In the genomic region with DNA sequence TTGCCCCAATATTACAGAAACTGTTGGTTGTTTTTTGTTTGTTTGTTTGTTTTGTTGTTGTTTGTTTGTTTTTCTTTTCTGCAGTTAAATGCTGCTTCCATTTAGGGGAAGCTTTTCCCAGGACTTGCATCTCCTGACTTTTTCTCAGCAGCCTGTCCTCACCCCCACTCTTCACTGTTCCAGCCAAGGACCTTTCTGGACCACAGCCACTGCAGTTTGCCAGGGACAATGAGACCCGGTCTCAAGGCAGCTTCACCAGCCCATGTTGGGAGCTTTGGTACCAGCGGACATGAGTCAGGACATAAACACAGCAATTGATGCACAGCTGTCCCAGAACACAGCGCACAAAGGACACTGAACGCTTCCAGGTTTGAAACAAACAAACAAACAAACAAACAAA, we compare ENCODE assay signal across 30 mouse cellular contexts. TPM values are rescaled to one million over a fixed set of nuclear protein-coding genes. Genes with fewer than 3 reads are reported as not detected.
"Had no signal": no experiment of that assay in that cellular context is flagged by ENCODE, and none has a peak within 500 bp of the region (broad histone marks: within the 10 kb centered on the region; RNA-seq: fewer than 3 reads in every experiment).

No protein-coding gene starts in this region.

- H3K9me3 ChIP-seq: heart, embryonic 13.5 days; heart, embryonic 15.5 days; hindbrain, embryonic 13.5 days; kidney, embryonic 15.5 days; limb, embryonic 13.5 days; limb, embryonic 15.5 days; liver, embryonic 12.5 days had no signal

- H3K4me2 ChIP-seq: heart, embryonic 11.5 days; heart, embryonic 13.5 days; heart, embryonic 15.5 days; hindbrain, embryonic 13.5 days; kidney, embryonic 15.5 days; limb, embryonic 13.5 days; limb, embryonic 15.5 days; liver, embryonic 12.5 days had no signal

- H3K27ac ChIP-seq: gastrocnemius, adult 2 months; heart, adult 2 months; heart, embryonic 13.5 days; heart, embryonic 15.5 days; hindbrain, embryonic 13.5 days; kidney, embryonic 15.5 days; kidney, postnatal 0 days; limb, embryonic 13.5 days; limb, embryonic 15.5 days; liver, embryonic 12.5 days; liver, embryonic 14.5 days had no signal

- DNase-seq: gastrocnemius, adult 2 months; gastrocnemius, postnatal 10 days; gastrocnemius, postnatal 25 days; heart, adult 11 months; heart, adult 2 months; heart, postnatal 14 days; heart, postnatal 36 days; kidney, adult 11 months; kidney, adult 2 months; kidney, adult 9 months; kidney, postnatal 14 days; kidney, postnatal 36 days; layer of hippocampus, adult 9-11 months; layer of hippocampus, postnatal 36 days had no signal

- H3K4me3 ChIP-seq: gastrocnemius, adult 2 months; heart, adult 2 months; heart, embryonic 13.5 days; heart, embryonic 15.5 days; hindbrain, embryonic 13.5 days; kidney, embryonic 15.5 days; limb, embryonic 13.5 days; limb, embryonic 15.5 days; liver, embryonic 12.5 days had no signal

- ATAC-seq: hindbrain, embryonic 16.5 days; intestine, embryonic 16.5 days; liver, embryonic 12.5 days had no signal

- H3K4me1 ChIP-seq: limb, embryonic 13.5 days; limb, embryonic 15.5 days had no signal

- H3K36me3 ChIP-seq: heart, embryonic 13.5 days; heart, embryonic 15.5 days; hindbrain, embryonic 13.5 days; kidney, embryonic 15.5 days; limb, embryonic 13.5 days; limb, embryonic 15.5 days; liver, embryonic 12.5 days had no signal

- H3K9ac ChIP-seq: heart, embryonic 13.5 days; heart, embryonic 15.5 days; hindbrain, embryonic 13.5 days; kidney, embryonic 15.5 days; limb, embryonic 13.5 days; limb, embryonic 15.5 days; liver, embryonic 12.5 days; liver, embryonic 14.5 days had no signal

RNA-seq across cellular contexts. Expression of a gene that starts 8.3 kb away (rescaled TPM):
- total RNA-seq: gastrocnemius, adult 2 months; gastrocnemius, postnatal 10 days; gastrocnemius, postnatal 25 days; heart, adult 2 months; heart, postnatal 14 days; heart, postnatal 36 days; hematopoietic stem cell, adult 5-6 weeks; liver, adult 2 months had no signal
- polyA plus RNA-seq: heart, adult 2 months; heart, embryonic 11.5 days; heart, embryonic 13.5 days; heart, embryonic 15.5 days; heart, postnatal 0 days; kidney, adult 2 months; kidney, postnatal 0 days; limb, embryonic 11.5 days; limb, embryonic 13.5 days; limb, embryonic 15.5 days; liver, adult 2 months; liver, embryonic 12.5 days had no signal
